Mouse (Mus musculus) limb, embryonic 15.5 days (tissue): Measurements from ENCODE around the gene Oas1e. TPM values are rescaled to one million over a fixed set of nuclear protein-coding genes. Genes with fewer than 3 reads are reported as not detected.
"Not testable (repeated sequence)": the region's sequence is repeated elsewhere in the genome, so short reads cannot be mapped to it uniquely, and the experiment has no call there.

Experiments used
- ATAC-seq: fragments of 200-750 bp; cut with Nextera tagmentation; 2 replicates; pipeline ENCODE4 v1.8.0; 2017; ENCODE audit warnings: low read depth, moderate TSS enrichment; ENCODE audit not compliant: insufficient number of reproducible peaks, low FRiP score, low TSS enrichment
- H3K27ac ChIP-seq: fragments of 300-500 bp; sonication (generic); 2 replicates; pipeline ENCODE4 v1.5.1; 2015; ENCODE audit warnings: moderate library complexity, mild to moderate bottlenecking, inconsistent platforms
- H3K27me3 ChIP-seq: fragments of 300-500 bp; sonication (generic); 2 replicates; pipeline ENCODE4 v1.6.1; 2015; ENCODE audit warnings: inconsistent platforms
- H3K36me3 ChIP-seq: fragments of 300-500 bp; sonication (generic); 2 replicates; pipeline ENCODE4 v1.6.1; 2015; ENCODE audit warnings: inconsistent platforms
- H3K4me1 ChIP-seq: fragments of 300-500 bp; sonication (generic); 2 replicates; pipeline ENCODE4 v1.6.1; 2015; ENCODE audit warnings: inconsistent platforms
- H3K4me2 ChIP-seq: fragments of 300-500 bp; sonication (generic); 2 replicates; pipeline ENCODE4 v1.6.1; 2015; ENCODE audit warnings: mild to moderate bottlenecking, inconsistent platforms
- H3K4me3 ChIP-seq: fragments of 300-500 bp; sonication (generic); 2 replicates; pipeline ENCODE4 v1.5.1; 2015; ENCODE audit warnings: mild to moderate bottlenecking, inconsistent platforms
- H3K9ac ChIP-seq: fragments of 300-500 bp; sonication (generic); 2 replicates; pipeline ENCODE4 v1.6.1; 2015; ENCODE audit warnings: inconsistent platforms
- H3K9me3 ChIP-seq: fragments of 300-500 bp; sonication (generic); 2 replicates; pipeline ENCODE4 v1.6.1; 2016; ENCODE audit warnings: inconsistent platforms
- WGBS: fragments of 180-500 bp; shearing (Covaris S2); methylation state at CpG from one replicate; pipeline ENCODE4 v1.1.7; 2015; 5-methylcytosine and 5-hydroxymethylcytosine counted together
- polyA plus RNA-seq: library from polyadenylated mRNA; unstranded; fragments of >200 nt; fragmentation: Nextera tagmentation; extraction: Ambion mirVana; gene quantifications from 2 replicates; pipeline ENCODE4 v1.2.1, GENCODE M21; 2015

Oas1e gene
- polyA plus RNA-seq, 1 experiment from 2014 or later, result not detected

GRCm38 (mm10) chr5:120803596-120803995 lies 8.3 kb upstream of the Oas1e start:
- H3K9ac ChIP-seq, result no peak overlapping the region
- no peaks in the 10 kb centered on the region for H3K4me1 ChIP-seq
- no peaks in the 10 kb centered on the region for H3K27me3 ChIP-seq
- H3K4me3 ChIP-seq, result no peak overlapping the region
- H3K36me3 ChIP-seq, result no peaks in the 10 kb centered on the region
- 72% methylated on average over 2 of the region's 2 CpGs for WGBS
- ATAC-seq, result no peak
- no peaks in the 10 kb centered on the region for H3K9me3 ChIP-seq
- H3K27ac ChIP-seq, result no peak overlapping the region
- H3K4me2 ChIP-seq, result no peak overlapping the region

GRCm38 (mm10) chr5:120798943-120799342 lies 3.6 kb upstream of the Oas1e start:
- H3K36me3 ChIP-seq, H3K4me1 ChIP-seq, H3K4me3 ChIP-seq, H3K27ac ChIP-seq, ATAC-seq, H3K9me3 ChIP-seq, H3K27me3 ChIP-seq, H3K9ac ChIP-seq, H3K4me2 ChIP-seq: not testable (repeated sequence)
- WGBS, result 66% methylated on average over 2 of the region's 2 CpGs

- 70% methylated on average over 5 of the region's 5 CpGs for WGBS
- not testable (repeated sequence) for ATAC-seq, H3K4me3 ChIP-seq, H3K36me3 ChIP-seq, H3K27me3 ChIP-seq, H3K9ac ChIP-seq, H3K9me3 ChIP-seq, H3K4me1 ChIP-seq, H3K27ac ChIP-seq, H3K4me2 ChIP-seq
Measured at GRCm38 (mm10) chr5:120798147-120798546, 2.8 kb upstream of the Oas1e start.

- WGBS, result 24% methylated on average over 2 of the region's 2 CpGs
Measured at GRCm38 (mm10) chr5:120793043-120793442, 2.3 kb downstream of the Oas1e start.

GRCm38 (mm10) chr5:120787042-120787441 lies 8.3 kb downstream of the Oas1e start:
- Histone ChIP-seq H3K27ac (no peak overlapping the region), H3K27me3 (peaks cover 6% of the 10 kb centered on the region), H3K9ac (no peak overlapping the region), H3K9me3 (no peaks in the 10 kb centered on the region; the same call in 1 of the 2 replicates), H3K4me1 (no peaks in the 10 kb centered on the region), H3K4me3 (no peak overlapping the region), H3K4me2 (no peak overlapping the region), H3K36me3 (no peaks in the 10 kb centered on the region)
- WGBS, result 73% methylated on average over 3 of the region's 3 CpGs
- no peak for ATAC-seq

More at GRCm38 (mm10) chr5:120793043-120793442, 2.3 kb downstream of the Oas1e start:
- Histone ChIP-seq H3K27ac (no peak overlapping the region), H3K4me2 (no peak overlapping the region), H3K4me1 (no peaks in the 10 kb centered on the region), H3K9me3 (no peaks in the 10 kb centered on the region), H3K36me3 (no peaks in the 10 kb centered on the region), H3K9ac (no peak overlapping the region), H3K4me3 (no peak overlapping the region), H3K27me3 (peaks cover 6% of the 10 kb centered on the region; the same call in 1 of the 2 replicates)
- no peak for ATAC-seq

- Histone ChIP-seq H3K4me3 (no peak overlapping the region), H3K9me3 (no peaks in the 10 kb centered on the region; the same call in 1 of the 2 replicates), H3K27ac (no peak overlapping the region), H3K36me3 (no peaks in the 10 kb centered on the region), H3K4me2 (no peak overlapping the region), H3K4me1 (peaks cover 4% of the 10 kb centered on the region; the same call in 1 of the 2 replicates), H3K9ac (no peak overlapping the region), H3K27me3 (no peaks in the 10 kb centered on the region; the same call in 1 of the 2 replicates)
- 67% methylated on average over 2 of the region's 2 CpGs for WGBS
- ATAC-seq, result no peak
Measured at GRCm38 (mm10) chr5:120782446-120782845, 12.9 kb downstream of the Oas1e start.

- ATAC-seq, result no peak
- Histone ChIP-seq H3K9ac (no peak overlapping the region), H3K36me3 (no peaks in the 10 kb centered on the region), H3K4me1 (peaks cover 4% of the 10 kb centered on the region; the same call in 1 of the 2 replicates), H3K4me3 (no peak overlapping the region), H3K4me2 (no peak overlapping the region), H3K9me3 (no peaks in the 10 kb centered on the region; the same call in 1 of the 2 replicates), H3K27ac (no peak overlapping the region), H3K27me3 (no peaks in the 10 kb centered on the region; the same call in 1 of the 2 replicates)
- WGBS, result 100% methylated on average over 1 of the region's 1 CpGs
Measured at GRCm38 (mm10) chr5:120781646-120782045, 13.7 kb downstream of the Oas1e start.

GRCm38 (mm10) chr5:120779922-120780321 lies 15.4 kb downstream of the Oas1e start:
- H3K36me3 ChIP-seq, result no peaks in the 10 kb centered on the region
- ATAC-seq, result no peak
- no peak overlapping the region for H3K4me2 ChIP-seq
- H3K9ac ChIP-seq, result no peak overlapping the region
- no peak overlapping the region for H3K27ac ChIP-seq
- H3K4me3 ChIP-seq, result no peak overlapping the region
- no peaks in the 10 kb centered on the region; the same call in 1 of the 2 replicates for H3K9me3 ChIP-seq
- WGBS, result 16% methylated on average over 3 of the region's 3 CpGs
- H3K27me3 ChIP-seq, result no peaks in the 10 kb centered on the region; the same call in 1 of the 2 replicates
- H3K4me1 ChIP-seq, result peaks cover 8% of the 10 kb centered on the region; the same call in 1 of the 2 replicates

- Histone ChIP-seq H3K27ac (no peak overlapping the region), H3K9me3 (no peaks in the 10 kb centered on the region; the same call in 1 of the 2 replicates), H3K4me3 (no peak overlapping the region), H3K27me3 (no peaks in the 10 kb centered on the region; the same call in 1 of the 2 replicates), H3K4me2 (no peak overlapping the region), H3K4me1 (peaks cover 8% of the 10 kb centered on the region; the same call in 1 of the 2 replicates), H3K9ac (no peak overlapping the region), H3K36me3 (no peaks in the 10 kb centered on the region)
- no peak for ATAC-seq
- WGBS, result 74% methylated on average over 2 of the region's 2 CpGs
Measured at GRCm38 (mm10) chr5:120778941-120779340, 16.4 kb downstream of the Oas1e start.

- no peaks in the 10 kb centered on the region for H3K36me3 ChIP-seq
- H3K4me1 ChIP-seq, result peaks cover 8% of the 10 kb centered on the region; the same call in 1 of the 2 replicates
- H3K4me3 ChIP-seq, result no peak within 1 kb of the TSS
- H3K27me3 ChIP-seq, result no peaks in the 10 kb centered on the region
- no peak within 1 kb of the TSS for H3K9ac ChIP-seq
- no peak within 1 kb of the TSS for H3K27ac ChIP-seq
- no peak for ATAC-seq
- H3K4me2 ChIP-seq, result no peak within 1 kb of the TSS
- no peaks in the 10 kb centered on the region for H3K9me3 ChIP-seq
- 81% methylated on average over 9 of the region's 9 CpGs for WGBS
Measured at GRCm38 (mm10) chr5:120777478-120777877, 17.9 kb downstream of the Oas1e start, which contains the start of gene Oas3. Oas3 (minus strand) TSS chr5:120777661.

GRCm38 (mm10) chr5:120776801-120777200 lies 18.5 kb downstream of the Oas1e start:
- WGBS, result 73% methylated on average over 5 of the region's 5 CpGs
- Histone ChIP-seq H3K27ac (no peak overlapping the region), H3K9ac (no peak overlapping the region), H3K9me3 (no peaks in the 10 kb centered on the region), H3K27me3 (0 out of 2 replicates have a peak, but pooled peaks cover 2% of the 10 kb centered on the region), H3K36me3 (no peaks in the 10 kb centered on the region), H3K4me1 (peaks cover 8% of the 10 kb centered on the region; the same call in 1 of the 2 replicates), H3K4me2 (no peak overlapping the region), H3K4me3 (no peak overlapping the region)
- no peak for ATAC-seq

GRCm38 (mm10) chr5:120775287-120775985 lies 19.9 kb downstream of the Oas1e start:
- no peak for ATAC-seq
- no peak overlapping the region for H3K27ac ChIP-seq
- WGBS, result 67% methylated on average over 14 of the region's 14 CpGs
- H3K9ac ChIP-seq, result no peak overlapping the region
- no peak overlapping the region for H3K4me2 ChIP-seq
- peaks cover 8% of the 10 kb centered on the region; the same call in 1 of the 2 replicates for H3K4me1 ChIP-seq
- H3K27me3 ChIP-seq, result 0 out of 2 replicates have a peak, but pooled peaks cover 3% of the 10 kb centered on the region
- H3K4me3 ChIP-seq, result no peak overlapping the region
- H3K36me3 ChIP-seq, result no peaks in the 10 kb centered on the region
- H3K9me3 ChIP-seq, result no peaks in the 10 kb centered on the region
